In genomic region chr4:133622161-133622695, GRCm38 (mm10) we compare ENCODE assay signal across 15 mouse cellular contexts. TPM values are rescaled to one million over a fixed set of nuclear protein-coding genes. Genes with fewer than 3 reads are reported as not detected.
A peak's percentile ranks its signal among the peaks of the same experiment; 100 is the strongest.
DNase-seq lines count a peak whose midpoint lies in the region.
"Had no signal": no experiment of that assay in that cellular context is flagged by ENCODE, and none has a peak within 500 bp of the region (broad histone marks: within the 10 kb centered on the region; RNA-seq: fewer than 3 reads in every experiment).

No protein-coding gene starts in this region.

- DNase-seq in spleen, adult 18-20 months = peak; percentile 55 to 57
- DNase-seq in spleen, adult 12 weeks (ENCODE audit: low spot score) = no peak
- peak; percentile 93 for DNase-seq in T-cell, adult 2 months (ENCODE audit: low spot score)
- peak; percentile 89 to 90 for DNase-seq in natural killer cell, adult 2 months (ENCODE audit: low spot score in 2 of 2)
- DNase-seq in thymus, postnatal 36 days = peak; percentile 47 to 66
- DNase-seq in gastrocnemius, postnatal 14 days = no peak
- DNase-seq in c-Kit-positive CD71-positive TER-119-positive erythroid progenitor cells, embryonic 14.5 days (ENCODE audit: low spot score) = no peak
- DNase-seq in limb, embryonic 10.5 days (ENCODE audit: low spot score) = no peak
- DNase-seq: cerebellum, adult 11-12 months; kidney, adult 11 months; layer of hippocampus, postnatal 36 days; lung, adult 18-20 months had no signal

- peaks cover 12% of the 10 kb centered on the region; the same call in 1 of the 2 replicates for H3K4me1 ChIP-seq in limb, embryonic 10.5 days
- H3K4me1 ChIP-seq: hindbrain, embryonic 12.5 days; limb, embryonic 13.5 days; stomach, embryonic 15.5 days had no signal

- H3K9me3 ChIP-seq in limb, embryonic 10.5 days (replicated peaks) = no peaks in the 10 kb centered on the region
- H3K9me3 ChIP-seq: hindbrain, embryonic 12.5 days; limb, embryonic 13.5 days; stomach, embryonic 15.5 days had no signal

- intact Hi-C loops in gastrocnemius, postnatal 14 days (cut with DNase I; ENCODE audit: low total_unique reads) = no loop called here

- no peak overlapping the region for H3K4me3 ChIP-seq in limb, embryonic 10.5 days
- H3K4me3 ChIP-seq: hindbrain, embryonic 12.5 days; limb, embryonic 13.5 days; stomach, embryonic 15.5 days had no signal

- H3K27ac ChIP-seq in limb, embryonic 10.5 days = no peak overlapping the region
- H3K27ac ChIP-seq: hindbrain, embryonic 12.5 days; limb, embryonic 13.5 days; stomach, embryonic 15.5 days had no signal

- peaks cover 83% of the 10 kb centered on the region for H3K36me3 ChIP-seq in limb, embryonic 10.5 days

- H3K27me3 ChIP-seq in limb, embryonic 10.5 days (ENCODE audit: low read depth, poor library complexity, severe bottlenecking) = no peaks in the 10 kb centered on the region
- H3K27me3 ChIP-seq: hindbrain, embryonic 12.5 days; limb, embryonic 13.5 days; stomach, embryonic 15.5 days had no signal

- WGBS in limb, embryonic 10.5 days = 86% methylated on average over 11 of the region's 11 CpGs

RNA-seq across cellular contexts. Expression of gene Sfn, which starts 20.3 kb away (rescaled TPM):
- 1 to 10 TPM; 1.4 to 1.6 TPM for total RNA-seq in gastrocnemius, postnatal 14 days (2021)
- polyA plus RNA-seq in limb, embryonic 10.5 days (2016; fragmentation: Nextera tagmentation; extraction: Ambion mirVana) = 29.7 and 38.7 TPM in 2 replicates

RNA-seq across cellular contexts. Expression of gene Zdhhc18, which starts 27.7 kb away (rescaled TPM):
- 10 to 100 TPM; 18.2 to 26.4 TPM for total RNA-seq in gastrocnemius, postnatal 14 days (2021)
- 3.6 and 4.0 TPM in 2 replicates for polyA plus RNA-seq in limb, embryonic 10.5 days (2016; fragmentation: Nextera tagmentation; extraction: Ambion mirVana)

RNA-seq across cellular contexts. Expression of gene Gpn2, which starts 38.1 kb away (rescaled TPM):
- total RNA-seq in gastrocnemius, postnatal 14 days (2021) = 1 to 10 TPM; 5.1 to 5.4 TPM
- 31.3 and 31.6 TPM in 2 replicates for polyA plus RNA-seq in limb, embryonic 10.5 days (2016; fragmentation: Nextera tagmentation; extraction: Ambion mirVana)

RNA-seq across cellular contexts. Expression of gene Gpatch3, which starts 47.7 kb away (rescaled TPM):
- total RNA-seq in gastrocnemius, postnatal 14 days (2021) = 1 to 10 TPM; 2.3 to 4.2 TPM
- 12.9 and 14.0 TPM in 2 replicates for polyA plus RNA-seq in limb, embryonic 10.5 days (2016; fragmentation: Nextera tagmentation; extraction: Ambion mirVana)

RNA-seq across cellular contexts. Expression of gene Pigv, which starts 50.2 kb away (rescaled TPM):
- 1 to 10 TPM; 9.4 to 9.9 TPM for total RNA-seq in gastrocnemius, postnatal 14 days (2021)
- polyA plus RNA-seq in limb, embryonic 10.5 days (2016; fragmentation: Nextera tagmentation; extraction: Ambion mirVana) = 17.9 and 19.6 TPM in 2 replicates

Comparison
In these comparisons a context has a peak if more than half of its experiments do, and no peak if none do; other contexts are left out.
1. DNase-seq: peak in spleen, adult 18-20 months (2 of 2), T-cell, adult 2 months (single experiment), natural killer cell, adult 2 months (2 of 2) and thymus, postnatal 36 days (2 of 2); none in spleen, adult 12 weeks (single experiment), gastrocnemius, postnatal 14 days (single experiment), c-Kit-positive CD71-positive TER-119-positive erythroid progenitor cells, embryonic 14.5 days (single experiment) and limb, embryonic 10.5 days (single experiment).